Mouse (Mus musculus) left cerebral cortex, adult 9 months (tissue): ENCODE data around the gene Rsg1.

Source experiments
- DNase-seq, 2 experiments: peaks; one replicate each; pipeline ENCODE4 v3.0.0; 2022; ENCODE audit warnings: low spot score in 2 of 2

Gene Rsg1

DNA sequence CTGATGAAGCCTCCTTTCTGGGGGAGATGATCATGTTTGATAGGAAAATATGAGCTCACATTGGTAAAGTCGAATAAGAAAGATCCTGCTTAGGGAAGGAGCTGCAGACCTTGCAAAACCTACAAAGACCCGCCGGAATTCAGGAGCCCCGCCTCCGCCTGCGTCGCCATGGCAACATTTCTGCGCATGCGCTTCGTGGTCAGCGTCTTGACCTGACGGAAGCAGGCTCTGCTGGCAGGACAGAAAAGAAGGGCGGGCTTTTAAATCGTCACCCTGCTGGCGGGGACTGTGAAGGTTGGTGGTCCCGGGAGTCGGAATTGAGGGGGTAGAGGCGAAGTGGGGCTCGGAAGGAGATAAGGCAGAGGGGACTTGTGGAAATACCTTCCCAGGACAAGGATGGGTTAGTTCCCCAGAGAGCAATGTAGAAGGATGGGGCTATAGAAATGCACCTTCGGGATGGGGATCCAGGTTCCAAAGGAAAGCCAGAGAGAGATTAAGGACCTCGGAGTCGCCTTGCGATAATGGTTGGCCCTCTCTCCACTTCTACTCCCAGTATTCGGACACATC, at the start of gene Rsg1:
Rsg1 (plus strand) TSS at position 187 of the 567 bp plus-strand sequence.
- peak; percentile 81 to 96 for DNase-seq

DNA sequence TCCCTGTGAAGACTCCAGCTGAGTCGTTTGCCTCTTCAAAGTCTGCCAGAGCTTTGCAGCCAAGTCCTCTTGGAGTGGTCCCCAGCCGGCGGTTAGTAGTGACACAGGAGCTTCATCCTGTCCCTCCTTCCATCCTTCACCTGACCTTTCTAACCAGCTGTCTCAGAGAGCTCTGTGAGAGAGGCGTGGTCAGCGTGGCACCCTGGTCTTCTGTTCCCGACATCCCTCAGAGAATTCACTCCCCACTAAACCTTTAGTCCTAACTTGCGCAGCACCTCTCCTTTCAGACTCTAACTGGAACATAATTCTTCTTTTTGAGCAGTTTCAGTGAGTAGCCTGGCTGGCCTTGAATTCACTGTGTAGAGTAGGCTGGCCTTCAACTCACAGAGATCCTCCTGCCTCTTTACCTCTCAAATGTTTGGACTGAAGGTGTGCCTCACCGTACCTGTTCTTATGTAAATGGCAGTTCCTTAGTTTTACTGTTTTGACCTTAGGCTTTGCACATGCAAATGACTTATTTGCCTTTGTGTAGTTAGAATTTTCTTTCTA, 47.9 kb upstream of the Rsg1 start:
- DNase-seq = no peak

DNA sequence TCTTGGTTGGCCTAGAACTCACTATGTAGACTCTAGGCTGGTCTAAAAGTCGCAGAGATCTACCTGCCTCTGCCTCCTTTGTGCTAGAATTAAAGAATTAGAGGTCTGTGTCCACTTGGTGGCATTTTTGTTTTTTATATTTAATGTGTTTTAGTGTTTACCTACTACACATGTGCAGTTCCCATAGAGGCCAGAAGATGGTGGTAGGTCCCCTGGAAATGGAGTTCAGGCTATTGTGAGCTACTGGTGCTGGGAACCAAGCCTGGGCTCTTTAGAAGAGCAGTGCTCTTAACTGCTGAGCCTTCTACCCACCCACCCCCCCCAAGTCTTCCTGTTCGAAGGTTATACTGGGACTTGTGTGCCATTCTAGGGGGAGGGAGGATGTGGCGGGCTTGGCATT, 46.6 kb upstream of the Rsg1 start:
- no peak for DNase-seq

DNA sequence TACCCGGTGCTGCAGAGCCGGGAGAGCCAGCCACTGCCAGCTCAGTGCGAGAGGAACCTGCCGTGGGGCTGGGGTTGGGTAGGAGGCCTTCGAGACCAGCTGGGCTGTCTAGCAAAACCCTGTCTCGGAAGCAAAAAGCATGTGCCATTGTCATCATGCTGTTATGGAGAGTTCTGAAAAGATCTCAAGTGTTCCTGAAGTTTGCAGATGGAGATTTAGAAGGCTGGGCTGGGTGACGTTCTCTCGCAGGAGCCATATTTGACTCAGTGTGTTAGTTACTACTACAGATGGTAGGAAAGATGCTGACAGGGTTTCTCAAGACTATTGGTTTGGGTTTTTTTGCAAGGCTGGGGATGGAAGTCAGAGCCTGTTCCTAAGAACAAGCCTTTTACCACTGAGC, 41.6 kb upstream of the Rsg1 start:
- peak in 1 of 2 experiments; percentile 11 for DNase-seq

DNA sequence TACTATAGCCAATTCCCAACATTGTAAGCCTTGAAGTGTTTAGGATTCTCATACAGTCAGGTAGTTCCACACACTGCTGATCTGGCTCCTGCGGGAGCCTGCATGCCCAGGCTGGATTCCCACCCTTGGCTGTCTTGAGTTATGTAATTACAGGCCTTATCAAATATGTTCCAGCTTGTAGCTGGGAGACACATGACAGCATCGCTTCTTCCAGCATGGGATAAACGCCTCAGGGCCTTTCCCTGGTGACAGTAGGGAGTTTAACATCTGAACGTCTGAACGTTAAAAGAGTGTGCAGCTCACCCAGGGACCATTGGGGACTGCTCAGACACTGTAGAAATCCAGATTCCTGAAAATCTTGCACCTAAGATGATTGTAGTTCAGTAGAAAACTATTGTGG, 38.0 kb upstream of the Rsg1 start:
- no peak for DNase-seq

DNA sequence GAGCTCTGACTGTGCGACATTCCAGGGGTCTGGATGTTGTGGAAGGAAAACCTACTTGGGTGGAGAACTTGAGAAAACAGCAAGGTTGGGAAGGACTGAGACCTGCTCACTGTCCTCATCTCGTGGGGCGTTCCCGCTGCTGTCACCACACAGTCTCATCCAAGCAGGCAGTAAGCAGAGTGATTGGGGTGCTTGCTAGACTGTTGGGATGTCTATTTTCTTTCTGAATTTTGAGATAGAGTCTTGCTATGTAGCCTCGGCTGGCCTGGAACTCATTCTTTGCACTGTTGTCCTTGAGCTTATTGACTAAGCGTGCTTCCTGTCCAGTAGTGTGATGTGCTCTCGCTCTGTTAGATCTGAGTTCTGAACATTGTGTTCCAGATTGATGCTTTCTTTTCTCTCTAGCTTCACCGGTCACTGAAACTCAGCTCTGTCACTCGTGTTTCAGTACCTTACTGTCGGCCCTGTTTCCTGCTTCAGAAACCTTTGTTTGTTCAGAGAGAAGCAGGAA, 37.4 kb upstream of the Rsg1 start:
- no peak for DNase-seq

DNA sequence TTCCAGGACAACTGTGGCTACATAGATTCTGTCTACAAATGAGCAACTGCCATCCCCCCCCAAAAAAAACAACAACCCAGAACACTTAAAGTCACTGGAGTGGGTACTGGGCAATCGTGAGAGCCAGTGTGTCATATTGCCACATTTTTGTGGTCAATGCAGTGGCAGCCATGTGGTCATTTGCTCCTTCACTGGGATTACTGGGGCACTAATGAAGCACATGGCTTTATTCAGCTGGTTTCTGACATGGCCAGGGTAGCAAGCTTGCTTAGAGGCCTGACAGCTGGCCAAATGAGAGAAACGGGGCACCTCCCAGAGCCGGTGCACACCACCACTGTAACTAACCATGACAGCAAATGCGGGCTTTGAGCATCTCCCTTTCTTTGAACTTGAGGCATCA, 35.3 kb upstream of the Rsg1 start:
- no peak for DNase-seq

DNA sequence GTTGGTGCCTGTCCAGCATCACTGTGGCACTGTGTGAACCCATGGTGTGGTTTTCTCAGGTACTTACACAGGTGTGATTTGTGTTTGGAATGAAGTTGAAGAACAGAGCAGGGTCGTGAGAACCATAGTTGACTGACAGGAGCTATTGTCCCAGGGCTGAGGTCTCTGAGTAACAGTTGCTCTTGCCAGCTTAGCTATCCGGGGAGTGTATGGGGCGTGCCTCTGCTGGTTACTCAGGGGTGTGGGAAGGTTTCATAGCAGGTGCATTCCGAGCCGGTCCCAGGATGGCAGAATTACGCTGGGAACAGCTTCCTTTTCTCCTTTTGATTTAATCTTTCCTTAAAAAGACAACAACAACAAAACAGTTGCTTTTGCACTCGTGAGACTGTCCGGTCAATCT, 32.9 kb upstream of the Rsg1 start:
- no peak for DNase-seq

DNA sequence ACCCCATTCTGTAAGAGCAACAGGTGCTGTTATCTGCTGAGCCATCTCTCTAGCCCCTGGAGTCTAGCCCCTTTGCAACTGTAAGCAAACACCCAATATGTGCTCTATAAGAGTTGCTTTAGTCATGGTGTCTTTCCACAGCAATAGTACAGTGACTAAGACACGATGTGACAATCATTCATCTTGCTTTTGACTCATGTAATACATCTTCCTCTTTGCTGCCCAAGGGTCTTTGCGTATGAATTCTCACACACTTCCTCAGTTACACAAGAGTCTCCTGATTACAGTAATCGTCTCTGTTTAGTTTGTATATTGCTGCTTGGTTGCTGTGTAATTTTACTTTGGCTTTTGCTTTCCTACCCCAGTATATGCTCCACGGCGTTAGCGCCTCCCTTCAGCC, 31.8 kb upstream of the Rsg1 start:
- DNase-seq = no peak

DNA sequence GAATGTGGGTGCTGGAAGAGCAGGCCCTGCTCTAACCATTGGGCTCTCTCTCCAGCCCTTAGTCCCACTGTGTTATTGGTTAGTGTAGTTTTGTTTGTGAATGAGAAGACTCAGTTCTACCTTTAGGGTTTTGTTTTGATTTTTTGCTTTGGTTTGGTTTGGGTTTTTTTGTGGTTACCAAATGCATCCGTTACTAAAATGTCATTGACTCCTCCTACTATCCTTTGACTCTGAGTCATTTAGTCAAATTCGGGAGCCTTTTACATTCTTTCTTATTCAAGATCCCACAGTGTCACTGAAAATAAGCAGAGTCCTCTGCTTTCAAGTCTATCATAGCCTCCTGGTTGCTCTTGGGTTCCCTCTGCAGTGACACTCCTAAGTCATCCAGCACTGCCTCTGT, 29.8 kb upstream of the Rsg1 start:
- DNase-seq = no peak

DNA sequence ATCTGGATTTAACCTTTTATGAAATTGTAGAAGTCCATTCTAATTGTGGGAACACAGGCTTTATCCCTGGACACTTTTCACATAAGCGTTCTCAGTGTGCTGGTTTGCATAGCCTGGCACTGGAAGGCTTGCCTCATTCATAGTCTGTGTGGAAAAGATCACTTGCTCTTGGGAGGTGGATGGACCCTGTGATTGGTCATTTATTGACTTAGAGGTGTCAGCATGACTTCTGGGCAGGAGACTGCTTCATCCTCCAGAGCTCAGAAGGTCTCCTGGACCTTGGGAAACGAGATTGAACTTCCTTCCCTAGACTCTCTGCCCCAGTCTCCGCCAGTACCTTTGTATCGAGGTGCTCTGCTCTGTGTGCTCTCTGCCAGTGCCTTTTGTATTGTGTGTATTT, 29.3 kb upstream of the Rsg1 start:
- no peak for DNase-seq

DNA sequence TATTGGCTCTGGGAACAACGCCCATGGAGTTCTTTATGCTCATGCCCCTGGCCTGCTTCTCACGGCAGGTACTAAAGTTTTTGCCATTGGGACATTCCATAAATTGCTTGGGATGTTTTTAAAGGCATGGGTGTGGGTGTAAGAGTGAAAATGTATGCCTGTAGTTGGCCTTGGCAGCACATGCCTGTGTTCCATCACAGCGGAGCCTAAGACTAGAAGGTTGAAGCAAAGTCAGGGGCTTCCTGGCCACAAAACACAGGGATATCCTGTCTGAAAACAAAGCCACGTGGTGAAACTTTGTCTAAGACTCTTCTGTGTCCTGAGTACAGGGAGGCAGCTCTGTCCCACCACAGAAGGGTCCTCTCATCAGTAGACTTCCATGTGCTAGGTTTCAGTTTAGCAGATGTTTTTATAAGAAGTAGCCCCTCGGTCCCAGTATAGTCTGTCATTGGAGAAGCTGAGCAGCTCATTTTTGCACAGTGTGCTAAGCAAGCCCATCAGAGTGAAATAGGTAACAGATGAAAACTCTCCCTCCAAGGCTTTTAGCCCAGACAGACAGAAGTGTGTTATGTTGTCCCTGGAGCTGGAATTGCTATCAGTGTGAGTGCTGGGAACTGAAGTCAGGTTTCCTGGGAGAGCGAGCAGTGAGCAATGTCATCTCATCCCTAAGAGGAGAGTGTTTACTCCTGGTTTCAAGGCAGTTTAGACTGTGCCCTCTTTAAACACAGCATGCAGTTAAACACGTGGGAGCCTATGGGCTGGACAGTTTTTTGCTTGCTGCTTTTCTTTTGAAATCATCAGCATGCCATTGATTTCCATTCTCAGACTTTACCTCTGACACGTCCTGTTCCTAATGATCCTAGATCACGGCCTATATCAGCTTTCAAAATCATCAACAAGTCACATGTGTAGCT, 26.6 kb upstream of the Rsg1 start:
- DNase-seq = no peak

DNA sequence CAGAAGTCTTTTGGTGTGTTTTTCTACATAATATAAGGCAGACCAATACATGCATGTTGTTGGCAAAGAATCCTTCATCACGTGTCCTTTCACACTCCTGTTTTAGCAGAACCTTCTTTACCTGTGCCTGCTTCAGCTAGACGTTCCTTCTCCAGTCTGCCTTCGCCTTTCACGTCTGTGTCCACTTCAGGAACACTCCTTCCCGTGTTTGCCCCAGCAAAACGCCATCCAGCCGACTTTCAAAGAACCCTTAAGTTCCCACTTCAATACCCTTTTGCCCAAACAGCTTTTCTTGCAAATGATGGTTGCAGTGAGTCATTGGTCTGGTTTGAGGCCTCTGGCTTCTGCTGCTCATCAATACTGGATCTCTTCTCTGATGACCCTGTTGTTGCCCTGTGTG, 22.5 kb upstream of the Rsg1 start:
- DNase-seq = no peak

DNA sequence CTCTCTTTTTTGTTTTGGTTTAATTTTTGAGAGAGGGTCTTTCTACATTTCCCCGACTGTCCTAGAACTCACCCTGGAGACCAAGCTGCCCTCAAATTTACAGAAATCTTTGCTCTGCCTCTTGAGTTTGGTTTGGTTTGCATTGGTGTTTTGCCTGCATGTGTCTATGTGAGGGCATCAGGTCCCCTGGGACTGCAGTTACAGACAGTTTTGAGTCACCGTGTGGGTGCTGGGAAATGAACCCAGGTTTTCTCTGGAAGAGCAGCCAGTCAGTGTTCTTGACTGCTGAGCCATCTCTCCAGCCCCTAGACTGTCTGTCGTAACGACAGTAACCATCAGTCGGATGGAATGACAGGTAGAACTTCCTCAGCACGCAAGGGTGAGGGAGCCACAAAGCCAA, 19.2 kb upstream of the Rsg1 start:
- no peak for DNase-seq

DNA sequence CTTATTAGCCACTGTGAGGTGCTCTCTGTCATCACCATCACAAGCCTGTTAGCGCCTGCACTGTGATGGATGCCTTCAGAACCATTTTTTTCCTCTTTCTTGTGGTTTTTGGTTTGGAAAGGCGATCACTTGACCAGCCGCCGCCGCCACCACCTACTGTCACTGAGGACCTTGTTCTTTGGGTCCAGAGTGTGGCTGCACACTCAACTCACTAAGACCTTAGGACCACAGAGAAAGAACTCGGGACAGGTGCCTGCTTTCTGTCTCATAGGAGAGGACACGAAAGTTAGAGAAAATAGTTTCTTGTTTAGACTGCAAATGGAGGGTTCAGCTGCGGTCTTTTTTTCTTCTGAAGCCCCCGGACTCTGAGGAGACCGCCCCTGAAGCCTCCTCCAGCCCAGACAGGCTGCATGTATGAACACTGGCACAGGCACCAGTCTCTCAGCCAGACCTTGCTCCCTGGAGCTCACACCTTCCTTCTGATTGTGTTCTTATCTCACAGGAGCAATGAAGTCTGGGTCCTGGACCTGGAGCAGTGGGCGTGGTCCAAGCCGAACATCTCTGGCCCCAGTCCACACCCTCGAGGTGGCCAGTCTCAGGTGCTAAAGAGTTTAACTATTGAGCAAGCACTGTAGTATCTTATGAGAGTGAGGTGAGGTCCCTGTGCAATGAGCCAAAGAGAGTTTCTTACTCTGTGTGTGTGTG, 16.6 kb upstream of the Rsg1 start:
- no peak for DNase-seq

DNA sequence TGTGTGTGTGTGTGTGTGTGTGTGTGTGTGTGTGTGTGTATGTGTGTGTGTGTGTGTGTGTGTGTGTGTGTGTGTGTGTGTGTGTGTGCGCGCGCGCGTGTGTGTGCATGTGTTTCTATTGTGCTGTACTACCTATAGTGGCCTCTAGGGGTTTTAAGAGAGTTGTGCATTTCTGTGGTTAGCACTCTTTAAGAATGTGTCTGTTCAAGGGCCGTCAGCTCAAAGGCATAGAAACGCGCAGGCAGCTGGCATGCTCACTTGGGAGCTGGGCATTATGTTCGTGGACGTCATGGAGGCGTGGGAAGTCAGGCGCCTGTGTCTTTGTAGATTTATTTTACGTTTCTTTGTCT, 16.1 kb upstream of the Rsg1 start:
- no peak for DNase-seq

DNA sequence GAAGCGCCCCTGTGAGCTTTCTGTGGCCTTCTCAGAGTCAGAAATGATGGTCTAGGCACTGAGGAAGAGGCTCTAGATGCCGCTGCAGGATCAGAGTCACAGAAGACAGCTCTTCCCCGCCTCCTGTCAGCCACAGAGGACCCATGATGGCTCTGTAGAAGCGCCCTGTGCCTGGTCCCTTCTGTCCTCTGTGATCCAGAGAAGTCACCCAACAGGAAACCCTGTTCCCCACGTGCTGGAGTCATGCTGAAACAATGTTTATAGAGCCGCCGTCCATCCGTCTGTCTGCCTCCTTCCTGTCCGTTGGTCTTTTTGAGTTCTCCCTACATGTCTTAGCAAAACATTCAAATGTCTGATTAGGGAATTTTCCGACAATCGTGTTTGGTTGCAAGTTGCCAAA, 12.8 kb upstream of the Rsg1 start:
- no peak for DNase-seq

DNA sequence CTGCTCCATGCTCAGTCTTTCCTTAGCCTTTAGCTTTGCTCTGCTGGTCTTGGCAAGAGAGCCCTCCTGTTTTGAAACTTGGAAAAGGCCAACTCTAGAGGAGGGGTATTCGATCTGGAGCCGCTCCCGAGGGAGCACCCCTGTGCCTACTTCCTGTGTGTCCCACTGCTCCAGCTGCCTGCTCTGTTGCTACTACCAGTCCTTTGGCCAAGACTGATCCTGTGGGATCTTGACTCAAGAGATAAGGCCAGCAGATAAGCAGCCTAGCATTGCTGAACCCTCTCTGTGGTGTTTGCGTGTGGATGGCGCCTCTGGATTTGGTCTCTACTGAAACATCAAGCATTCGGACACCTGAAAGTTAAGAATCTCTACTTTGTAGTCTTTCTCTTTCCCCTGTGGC, 11.6 kb upstream of the Rsg1 start:
- DNase-seq = no peak

DNA sequence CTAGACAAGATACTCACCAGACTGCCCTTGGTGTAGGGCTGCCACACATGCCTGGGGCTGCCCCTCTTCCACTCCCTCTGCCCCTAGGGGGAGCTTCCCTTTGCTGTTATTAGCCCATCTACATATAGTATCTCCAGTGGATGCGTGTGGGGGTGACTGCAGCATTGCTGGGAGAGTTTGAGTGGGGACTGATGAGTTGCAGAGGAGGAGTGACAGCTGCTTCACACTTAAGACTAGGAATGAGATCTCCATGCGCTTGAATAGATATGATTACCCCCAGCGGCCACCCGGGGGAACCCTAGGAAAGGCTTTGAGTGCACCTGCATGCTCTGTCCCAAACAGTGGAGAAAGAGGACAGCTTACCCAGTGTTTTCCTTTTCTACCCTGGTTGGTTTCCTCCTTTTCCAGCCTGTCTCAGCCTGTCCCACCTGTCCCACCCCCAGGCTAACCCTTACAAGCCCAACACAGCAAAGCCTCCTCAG, 9.1 kb upstream of the Rsg1 start:
- peak in 1 of 2 experiments; percentile 40 for DNase-seq

DNA sequence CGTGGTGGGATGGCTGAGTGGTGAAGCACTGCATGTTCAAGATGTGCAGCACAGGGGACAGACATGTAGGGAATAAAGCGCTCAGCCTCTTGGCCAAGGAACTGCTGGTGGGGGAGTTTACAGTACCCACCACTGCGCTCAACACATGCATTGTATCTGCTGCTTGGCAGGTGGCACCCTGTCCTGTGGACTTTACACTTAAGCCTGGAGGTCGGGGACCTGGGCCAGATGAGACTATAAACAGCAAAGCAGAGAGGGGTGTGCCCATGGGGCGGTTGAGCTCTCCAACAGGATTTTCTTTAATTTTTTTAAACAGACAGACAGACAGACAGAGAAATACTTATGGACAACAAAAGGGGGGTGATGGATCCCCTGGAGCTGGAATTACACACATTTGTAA, 6.7 kb upstream of the Rsg1 start:
- no peak for DNase-seq

DNA sequence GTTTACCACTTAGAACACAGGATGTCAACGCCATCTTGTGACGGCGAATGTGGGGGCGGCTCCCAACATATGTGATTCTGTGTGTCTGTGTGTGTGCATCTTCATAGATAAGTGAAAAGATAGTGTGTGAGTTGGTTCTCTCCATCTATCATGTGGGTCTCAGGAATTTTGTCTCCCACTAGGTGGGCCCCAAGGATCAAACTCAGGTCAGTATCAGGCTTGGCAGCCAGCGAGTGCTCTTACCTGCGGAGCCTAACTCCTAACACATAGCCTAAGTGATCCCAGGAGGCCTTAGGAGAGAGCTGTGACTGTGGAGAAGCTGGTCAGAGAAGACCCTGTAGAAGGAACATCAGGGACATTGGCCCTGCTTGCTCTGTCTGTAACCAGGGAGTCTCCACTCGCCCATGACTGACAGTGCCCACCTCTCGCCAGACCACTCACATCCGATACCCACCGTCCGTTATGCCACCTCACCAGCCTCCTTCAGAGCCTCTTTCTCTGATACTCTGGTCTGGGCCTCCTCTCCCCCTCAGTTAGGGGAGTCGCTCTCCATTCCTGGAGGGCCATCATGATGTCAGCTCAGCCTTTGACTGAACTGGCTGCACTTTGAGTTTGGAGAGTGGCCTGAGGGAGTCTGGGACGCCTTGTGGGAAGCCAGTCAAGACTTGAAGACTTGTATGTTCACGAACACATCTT, 3.1 kb upstream of the Rsg1 start:
- DNase-seq = no peak

DNA sequence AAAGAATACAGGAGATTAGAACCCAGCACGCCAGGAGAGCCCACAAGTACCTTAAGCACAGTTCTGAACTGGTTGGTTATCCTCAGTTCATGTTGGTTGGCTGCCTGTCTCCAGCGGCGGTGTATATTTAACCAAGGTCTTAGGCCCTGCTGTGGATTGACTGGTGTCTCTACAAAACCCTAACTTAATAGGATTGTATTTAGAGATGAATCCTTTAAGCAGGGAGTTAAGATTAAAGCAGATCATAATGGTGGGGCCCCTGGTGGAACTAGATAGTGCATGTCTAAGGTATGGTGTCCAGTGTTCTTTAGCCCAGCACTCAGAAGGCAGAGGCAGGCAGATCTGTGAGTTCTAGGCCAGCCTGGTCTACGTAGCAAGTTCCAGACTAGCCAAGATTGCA, 2.1 kb upstream of the Rsg1 start:
- DNase-seq = no peak
